Mouse (Mus musculus): ENCODE measurements at regions not wholly inside any gene's neighbourhood (a gene's known extent, or its start where the extent isn't known, plus 50 kb on each side); places are given as distances from the start of the nearest gene placed in this dataset.

DNA sequence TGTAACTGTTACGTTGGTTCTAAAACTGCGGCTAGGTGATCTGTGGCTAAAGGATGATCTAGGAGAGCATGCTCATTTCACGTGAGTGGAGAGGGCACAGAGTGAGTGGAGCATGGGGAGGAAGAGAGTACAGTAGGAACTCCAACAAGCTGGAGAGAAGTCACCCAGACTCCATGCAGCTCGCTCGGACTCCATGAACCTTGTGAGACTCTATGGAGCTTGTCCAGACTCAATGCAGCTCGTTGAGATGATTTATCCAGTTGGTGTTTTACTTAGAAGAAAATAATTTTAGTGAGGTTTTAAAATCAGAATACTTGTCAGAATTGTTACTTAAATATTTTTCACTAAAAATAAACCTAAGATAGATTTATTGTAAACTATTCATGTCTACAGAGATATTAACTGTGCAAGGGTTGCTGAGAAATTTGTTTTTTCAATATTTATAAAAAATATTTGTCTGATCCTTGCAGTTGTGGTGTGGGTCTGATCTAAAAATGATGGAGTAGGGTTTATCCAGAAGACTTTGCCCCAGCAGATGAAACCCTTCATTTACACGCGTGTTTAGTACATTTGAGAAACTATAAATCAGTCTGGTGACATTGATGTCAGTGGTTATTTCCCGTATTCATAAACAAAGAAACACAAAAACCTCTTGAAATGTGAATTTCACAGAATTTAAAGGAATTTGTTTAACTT is 222.3 kb downstream of the Car2 start:
- 88% methylated on average over 9 of the region's 9 CpGs for WGBS
- intact Hi-C loops (cut with DNase I) = no loop called here
- H3K79me2 ChIP-seq (replicated peaks; ENCODE audit: control insufficient read depth, insufficient read depth, low read length) = no peaks in the 10 kb centered on the region
- H3K4me1 ChIP-seq (ENCODE audit: control insufficient read depth, insufficient read depth, low read length) = no peaks in the 10 kb centered on the region
- H3K4me3 ChIP-seq = no peak overlapping the region
- TF ChIP-seq CTCF (IDR thresholded peaks at IDR 0.05) (no peak), POLR2A (IDR thresholded peaks at IDR 0.05; ENCODE audit: insufficient read depth, low read depth, low read length) (no peak), EP300 (IDR thresholded peaks at IDR 0.05; ENCODE audit: insufficient read depth, low read depth, low read length) (no peak)
- H3K27me3 ChIP-seq (ENCODE audit: control insufficient read depth, insufficient read depth, low read length) = no peaks in the 10 kb centered on the region
- no peaks in the 10 kb centered on the region for H3K36me3 ChIP-seq (ENCODE audit: control insufficient read depth, insufficient read depth, low read length)
- no peak overlapping the region for H3K9ac ChIP-seq (ENCODE audit: low read depth, low read length)
- H3K27ac ChIP-seq = no peak overlapping the region
- no peak for DNase-seq

DNA sequence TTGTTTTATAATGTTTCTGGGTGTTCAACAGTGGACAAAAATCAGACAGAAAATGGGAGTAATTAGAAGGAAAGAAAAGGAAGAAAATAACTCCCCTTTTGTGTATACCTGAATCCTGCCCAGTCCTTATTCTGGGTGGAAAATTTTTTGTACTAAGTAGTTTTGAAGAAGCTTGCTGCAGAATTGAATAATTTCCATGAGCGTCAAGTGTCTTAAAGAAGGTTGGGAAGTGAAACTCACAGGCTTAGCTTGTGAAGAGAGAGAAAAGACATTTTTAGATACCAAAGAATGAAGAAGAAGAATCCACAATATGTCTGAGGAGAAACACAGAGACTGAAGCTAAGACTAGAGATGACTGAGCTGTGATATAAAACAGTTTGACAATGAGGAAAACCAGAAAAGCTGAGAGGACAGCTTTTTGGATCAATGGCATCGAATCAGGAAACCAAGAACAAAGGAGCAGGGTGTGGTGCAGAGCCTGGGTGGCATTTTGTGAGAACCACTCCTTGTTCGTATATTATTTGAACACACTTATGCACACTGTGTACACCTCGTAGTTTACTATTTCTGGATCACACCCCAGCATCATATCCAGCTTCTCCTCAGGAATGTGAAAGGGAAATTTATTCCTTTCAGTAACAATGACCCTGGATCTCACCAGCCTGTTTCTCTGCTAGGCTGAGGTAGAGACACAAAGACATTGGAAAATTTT is 221.9 kb downstream of the Gm9733 start:
- no peak for DNase-seq
- H3K27ac ChIP-seq = no peak overlapping the region
- TF ChIP-seq CTCF (IDR thresholded peaks at IDR 0.05) (no peak), EP300 (IDR thresholded peaks at IDR 0.05; ENCODE audit: insufficient read depth, low read depth, low read length) (no peak), POLR2A (IDR thresholded peaks at IDR 0.05; ENCODE audit: insufficient read depth, low read depth, low read length) (no peak)
- H3K4me1 ChIP-seq (ENCODE audit: control insufficient read depth, insufficient read depth, low read length) = no peaks in the 10 kb centered on the region
- H3K79me2 ChIP-seq (replicated peaks; ENCODE audit: control insufficient read depth, insufficient read depth, low read length) = no peaks in the 10 kb centered on the region
- intact Hi-C loops (cut with DNase I) = no loop called here
- 37% methylated on average over 4 of the region's 4 CpGs for WGBS
- no peak overlapping the region for H3K4me3 ChIP-seq
- no peak overlapping the region for H3K9ac ChIP-seq (ENCODE audit: low read depth, low read length)
- no peaks in the 10 kb centered on the region for H3K27me3 ChIP-seq (ENCODE audit: control insufficient read depth, insufficient read depth, low read length)
- no peaks in the 10 kb centered on the region for H3K36me3 ChIP-seq (ENCODE audit: control insufficient read depth, insufficient read depth, low read length)

DNA sequence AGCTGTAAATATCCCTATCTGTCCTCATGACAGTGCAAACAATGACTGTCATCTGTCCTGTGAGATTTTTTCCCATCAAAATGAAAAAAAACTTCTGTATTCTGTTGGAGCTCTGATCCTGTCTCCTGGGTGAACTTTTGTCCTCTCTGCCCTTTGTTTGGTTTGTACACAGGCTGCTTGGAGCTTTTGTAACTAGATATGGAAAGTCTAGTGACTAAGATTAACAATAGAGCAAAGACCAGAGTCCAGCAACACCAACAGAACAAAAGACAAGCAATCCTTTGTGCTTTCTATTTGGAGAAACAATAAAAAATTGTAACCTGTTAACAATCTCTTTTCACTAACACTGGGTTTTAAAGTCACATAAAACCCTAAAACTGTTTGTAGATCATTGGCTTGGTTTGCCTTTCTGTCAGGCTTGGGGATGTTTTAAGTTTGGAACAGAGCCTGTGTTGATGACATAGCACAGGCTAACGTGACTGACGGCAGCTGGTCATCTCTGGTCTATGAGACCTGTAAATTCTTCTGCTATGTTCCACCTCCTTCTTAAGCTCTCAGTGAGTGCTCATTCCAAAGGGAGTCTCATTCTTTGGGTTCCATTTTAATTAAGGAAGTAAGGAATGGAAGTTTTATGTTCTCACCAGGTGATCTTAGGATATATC is 219.8 kb downstream of the Gm9733 start:
- intact Hi-C loops (cut with DNase I) = no loop called here
- H3K9ac ChIP-seq (ENCODE audit: low read depth, low read length) = no peak overlapping the region
- no peaks in the 10 kb centered on the region for H3K79me2 ChIP-seq (replicated peaks; ENCODE audit: control insufficient read depth, insufficient read depth, low read length)
- no peaks in the 10 kb centered on the region for H3K4me1 ChIP-seq (ENCODE audit: control insufficient read depth, insufficient read depth, low read length)
- WGBS = 53% methylated on average over 2 of the region's 2 CpGs
- no peak overlapping the region for H3K27ac ChIP-seq
- H3K36me3 ChIP-seq (ENCODE audit: control insufficient read depth, insufficient read depth, low read length) = no peaks in the 10 kb centered on the region
- TF ChIP-seq POLR2A (IDR thresholded peaks at IDR 0.05; ENCODE audit: insufficient read depth, low read depth, low read length) = no peak
- TF ChIP-seq CTCF (IDR thresholded peaks at IDR 0.05) = no peak
- no peak for TF ChIP-seq EP300 (IDR thresholded peaks at IDR 0.05; ENCODE audit: insufficient read depth, low read depth, low read length)
- H3K4me3 ChIP-seq = no peak overlapping the region
- H3K27me3 ChIP-seq (ENCODE audit: control insufficient read depth, insufficient read depth, low read length) = no peaks in the 10 kb centered on the region
- no peak for DNase-seq

DNA sequence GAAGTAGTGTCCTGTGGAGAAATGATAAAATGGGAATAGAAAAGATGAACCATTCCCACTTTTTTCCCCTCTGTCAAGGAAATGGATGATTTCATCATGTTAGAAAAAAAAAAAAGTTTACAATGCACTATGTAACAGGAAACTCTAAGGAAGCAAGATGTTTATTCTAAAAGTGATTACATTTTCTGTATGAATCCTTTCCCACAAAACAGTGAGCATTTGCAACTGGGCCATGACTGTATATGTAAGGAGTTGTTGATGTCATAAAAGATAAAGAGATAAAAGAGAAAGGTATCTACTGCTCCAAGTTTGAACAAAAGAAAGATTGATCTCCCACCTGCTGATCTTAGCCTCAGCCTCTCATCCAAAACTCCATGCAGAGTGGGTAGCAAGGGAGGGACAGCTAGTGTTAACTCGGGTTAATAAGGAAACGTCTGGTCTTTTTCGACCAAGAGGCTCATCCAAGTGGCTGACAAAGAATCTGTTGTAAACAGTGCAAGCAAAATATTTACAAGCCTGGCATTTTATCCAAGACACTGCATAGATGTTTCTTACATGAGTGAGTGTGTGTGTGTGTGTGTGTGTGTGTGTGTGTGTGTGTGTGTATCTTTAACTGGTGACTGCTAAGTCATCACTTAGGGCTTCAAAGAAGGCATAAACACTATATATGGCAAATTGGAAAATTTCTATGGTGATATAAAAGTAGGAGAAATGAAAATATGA is 213.3 kb downstream of the Gm9733 start:
- H3K4me3 ChIP-seq = no peak overlapping the region
- no peak overlapping the region for H3K27ac ChIP-seq
- H3K4me1 ChIP-seq (ENCODE audit: control insufficient read depth, insufficient read depth, low read length) = no peaks in the 10 kb centered on the region
- intact Hi-C loops (cut with DNase I) = no loop called here
- TF ChIP-seq CTCF (IDR thresholded peaks at IDR 0.05) = no peak
- no peak for TF ChIP-seq EP300 (IDR thresholded peaks at IDR 0.05; ENCODE audit: insufficient read depth, low read depth, low read length)
- no peak for TF ChIP-seq POLR2A (IDR thresholded peaks at IDR 0.05; ENCODE audit: insufficient read depth, low read depth, low read length)
- H3K9ac ChIP-seq (ENCODE audit: low read depth, low read length) = no peak overlapping the region
- H3K27me3 ChIP-seq (ENCODE audit: control insufficient read depth, insufficient read depth, low read length) = no peaks in the 10 kb centered on the region
- 22% methylated on average over 3 of the region's 3 CpGs for WGBS
- no peaks in the 10 kb centered on the region for H3K79me2 ChIP-seq (replicated peaks; ENCODE audit: control insufficient read depth, insufficient read depth, low read length)
- DNase-seq = no peak
- H3K36me3 ChIP-seq (ENCODE audit: control insufficient read depth, insufficient read depth, low read length) = no peaks in the 10 kb centered on the region

DNA sequence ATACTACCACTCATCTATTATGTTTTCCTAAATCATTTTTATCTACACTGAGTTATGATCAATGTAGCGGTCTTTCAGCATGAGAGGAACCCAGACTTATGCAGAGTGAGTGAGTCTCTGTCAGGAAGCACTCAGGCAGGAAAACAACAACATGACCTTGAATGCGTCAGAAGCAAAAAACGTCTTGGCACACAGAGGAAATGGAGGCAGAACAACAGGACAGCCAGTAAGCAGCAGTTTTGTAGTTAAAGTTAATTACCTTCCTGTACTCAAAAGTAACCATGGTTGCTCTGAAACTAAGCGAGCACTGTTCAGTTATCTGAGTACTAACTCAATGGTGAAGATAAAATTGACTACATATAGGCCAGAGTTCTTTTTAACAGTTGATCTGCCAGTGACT is 205.4 kb downstream of the Gm9733 start:
- Histone ChIP-seq H3K4me3 (no peak overlapping the region), H3K9ac (ENCODE audit: low read depth, low read length) (no peak overlapping the region), H3K79me2 (replicated peaks; ENCODE audit: control insufficient read depth, insufficient read depth, low read length) (no peaks in the 10 kb centered on the region), H3K27me3 (ENCODE audit: control insufficient read depth, insufficient read depth, low read length) (no peaks in the 10 kb centered on the region), H3K27ac (no peak overlapping the region), H3K36me3 (ENCODE audit: control insufficient read depth, insufficient read depth, low read length) (no peaks in the 10 kb centered on the region), H3K4me1 (ENCODE audit: control insufficient read depth, insufficient read depth, low read length) (no peaks in the 10 kb centered on the region; the same call in 1 of the 2 replicates)
- TF ChIP-seq CTCF (IDR thresholded peaks at IDR 0.05) (no peak), EP300 (IDR thresholded peaks at IDR 0.05; ENCODE audit: insufficient read depth, low read depth, low read length) (no peak), POLR2A (IDR thresholded peaks at IDR 0.05; ENCODE audit: insufficient read depth, low read depth, low read length) (no peak)
- 28% methylated on average over 4 of the region's 4 CpGs for WGBS
- intact Hi-C loops (cut with DNase I) = no loop called here
- no peak for DNase-seq

Measured in heart, adult 2 months (tissue).